Mouse (Mus musculus): ENCODE data around the gene Olfr262.
"Not testable (repeated sequence)": the region's sequence is repeated elsewhere in the genome, so short reads cannot be mapped to it uniquely, and the experiment has no call there.

The Olfr262 gene

GRCm38 (mm10) chr19:12241559-12241958 lies at the start of gene Olfr262:
Olfr262 (minus strand) TSS chr19:12241659.
- no peak for DNase-seq

DNA sequence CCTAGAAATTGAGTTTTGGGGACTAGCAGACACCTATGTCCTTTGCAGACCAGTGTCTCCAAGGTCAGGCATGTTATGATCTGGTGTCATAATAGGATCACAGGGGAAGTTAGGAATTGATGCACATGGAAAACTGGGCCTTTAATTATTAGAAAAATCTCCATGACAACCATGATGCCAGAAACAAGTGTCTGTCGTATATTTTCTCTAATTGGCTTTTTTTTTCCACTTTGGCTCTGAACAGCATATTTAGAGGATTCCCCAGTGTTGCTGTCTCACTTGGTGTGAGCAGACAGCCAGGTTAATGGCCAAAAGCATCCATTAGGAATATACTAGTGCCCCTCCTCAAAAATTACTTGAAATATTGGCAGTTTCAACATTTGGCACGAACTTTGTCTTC lies 38.1 kb upstream of the Olfr262 start, which contains the start of gene Olfr1434:
Gene Olfr1434 (plus strand): TSS at position 301 of the 400 bp plus-strand sequence.
- no peak for DNase-seq

DNA sequence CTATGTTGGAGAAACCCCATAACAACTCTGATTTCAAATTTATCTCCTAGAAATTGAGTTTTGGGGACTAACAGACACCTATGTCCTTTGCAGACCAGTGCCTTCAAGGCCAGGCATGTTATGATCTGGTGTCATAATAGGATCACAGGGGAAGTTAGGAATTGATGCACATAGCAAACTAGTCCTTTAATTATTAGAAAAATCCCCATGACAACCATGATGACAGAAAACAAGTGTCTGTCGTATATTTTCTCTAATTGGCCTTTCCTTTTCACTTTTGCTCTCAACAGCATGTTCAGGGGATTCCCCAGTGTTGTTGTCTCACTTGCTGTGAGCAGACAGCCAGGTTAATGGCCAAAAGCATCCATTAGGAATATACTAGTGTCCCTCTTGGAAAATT lies 19.3 kb upstream of the Olfr262 start, which contains the start of gene Olfr235:
Gene Olfr235 (plus strand): TSS at position 301 of the 400 bp plus-strand sequence.
- no peak for DNase-seq

DNA sequence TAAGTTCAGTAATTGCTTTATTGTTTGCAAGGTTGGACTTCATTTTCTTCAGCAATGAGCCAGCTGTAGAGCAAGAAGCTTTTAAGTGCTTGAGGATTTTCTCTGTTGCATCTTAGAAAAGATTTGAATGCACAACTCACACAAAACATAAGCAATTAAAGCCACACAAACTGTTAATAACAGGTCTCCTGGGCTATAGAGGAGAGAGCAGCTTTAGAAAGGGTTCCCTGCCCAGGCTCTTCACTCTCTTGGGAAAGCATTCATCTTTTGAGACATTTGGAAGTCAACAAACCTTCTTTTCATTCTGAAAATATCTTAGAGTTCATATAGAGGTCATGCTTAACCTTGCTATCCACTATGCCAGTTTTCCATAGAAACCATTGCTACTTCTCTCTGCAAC lies 9.0 kb downstream of the Olfr262 start, which contains the start of gene Olfr1432:
Gene Olfr1432 (minus strand): TSS at position 101 of the 400 bp plus-strand sequence.
- DNase-seq: not testable (repeated sequence)

DNA sequence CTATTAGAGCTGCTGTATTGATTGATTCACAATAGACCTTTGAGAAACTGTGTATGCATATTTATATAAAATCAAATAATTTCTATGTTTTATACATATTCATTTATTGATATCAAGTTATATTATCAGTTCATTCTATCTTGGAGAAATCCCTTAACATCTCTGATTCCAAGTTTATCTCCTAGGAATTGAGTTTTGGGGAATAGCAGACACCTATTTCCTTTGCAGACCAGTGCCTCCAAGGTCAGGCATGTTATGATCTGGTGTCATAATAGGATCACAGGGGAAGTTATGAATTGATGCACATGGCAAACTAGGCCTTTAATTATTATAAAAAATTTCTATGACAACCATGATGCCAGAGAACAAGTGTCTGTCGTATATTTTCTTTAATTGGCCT lies 41.1 kb downstream of the Olfr262 start, which contains the start of gene Olfr1431:
Gene Olfr1431 (plus strand): TSS at position 301 of the 400 bp plus-strand sequence.
- no peak for DNase-seq

DNA sequence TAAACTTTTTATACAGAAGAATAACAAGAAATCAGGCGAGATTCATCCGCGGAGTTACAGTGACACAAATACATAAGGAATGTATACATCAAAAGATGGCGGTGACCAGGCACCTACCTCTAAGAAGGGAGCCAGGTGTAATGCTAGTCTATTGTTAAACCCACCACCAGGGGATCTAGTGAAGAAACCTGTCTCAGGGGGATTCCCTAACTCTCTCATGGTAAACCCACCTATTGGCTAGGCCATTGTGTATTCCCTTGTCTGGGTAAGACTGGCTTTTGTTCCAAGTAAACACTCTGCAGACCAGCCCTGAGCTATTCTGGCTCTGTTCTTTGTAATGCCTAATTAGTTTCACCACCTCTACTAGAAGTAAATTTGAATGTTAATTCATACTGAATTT lies 42.4 kb downstream of the Olfr262 start:
- DNase-seq: not testable (repeated sequence)
